ENCODE assay signal across 21 mouse cellular contexts in genomic region chr16:63225097-63225496, GRCm38 (mm10).
A peak's percentile ranks its signal among the peaks of the same experiment; 100 is the strongest.
DNase-seq lines count a peak whose midpoint lies in the region; ATAC-seq and TF ChIP-seq lines count a peak whose summit lies in the region.
"Had no signal": no experiment of that assay in that cellular context is flagged by ENCODE, and none has a peak within 500 bp of the region (broad histone marks: within the 10 kb centered on the region; RNA-seq: fewer than 3 reads in every experiment).

No protein-coding gene starts in this region.

- H3K9ac ChIP-seq in limb, embryonic 12.5 days (replicated peaks) = no peak overlapping the region
- no peak overlapping the region for H3K9ac ChIP-seq in limb, embryonic 13.5 days
- H3K9ac ChIP-seq in forebrain, postnatal 0 days = no peak overlapping the region
- H3K9ac ChIP-seq: embryonic facial prominence, embryonic 13.5 days; embryonic facial prominence, embryonic 15.5 days; forebrain, embryonic 12.5 days had no signal

- H3K9me3 ChIP-seq in limb, embryonic 12.5 days = no peaks in the 10 kb centered on the region
- no peaks in the 10 kb centered on the region for H3K9me3 ChIP-seq in limb, embryonic 10.5 days (replicated peaks)
- no peaks in the 10 kb centered on the region for H3K9me3 ChIP-seq in limb, embryonic 13.5 days
- no peaks in the 10 kb centered on the region for H3K9me3 ChIP-seq in forebrain, postnatal 0 days (ENCODE audit: low read length)
- H3K9me3 ChIP-seq: embryonic facial prominence, embryonic 13.5 days; embryonic facial prominence, embryonic 15.5 days; forebrain, embryonic 10.5 days; forebrain, embryonic 12.5 days had no signal

- no peak overlapping the region for H3K4me3 ChIP-seq in limb, embryonic 12.5 days (replicated peaks)
- no peak overlapping the region for H3K4me3 ChIP-seq in limb, embryonic 10.5 days
- no peak overlapping the region for H3K4me3 ChIP-seq in limb, embryonic 13.5 days
- H3K4me3 ChIP-seq in forebrain, postnatal 0 days (ENCODE audit: low read depth, low read length) = no peak overlapping the region
- H3K4me3 ChIP-seq: embryonic facial prominence, embryonic 13.5 days; embryonic facial prominence, embryonic 15.5 days; erythroblast, embryonic 14.5 days; forebrain, embryonic 10.5 days; forebrain, embryonic 12.5 days had no signal

- no peak overlapping the region for H3K27ac ChIP-seq in limb, embryonic 12.5 days
- H3K27ac ChIP-seq in limb, embryonic 10.5 days = no peak overlapping the region
- H3K27ac ChIP-seq in limb, embryonic 13.5 days = 0 out of 2 replicates have a peak overlapping the region, but pooled peaks have one; percentile 28
- no peak overlapping the region for H3K27ac ChIP-seq in forebrain, postnatal 0 days (ENCODE audit: low read depth, low read length)
- H3K27ac ChIP-seq: embryonic facial prominence, embryonic 13.5 days; embryonic facial prominence, embryonic 15.5 days; forebrain, embryonic 10.5 days; forebrain, embryonic 12.5 days had no signal

- ATAC-seq in limb, embryonic 12.5 days (ENCODE audit: insufficient number of reproducible peaks, insufficient read depth, low FRiP score, low TSS enrichment, low read depth) = peak; percentile 46; the same call in 1 of the 2 replicates
- ATAC-seq in limb, embryonic 13.5 days (ENCODE audit: low FRiP score, low read depth) = peak; percentile 58; the same call in 1 of the 2 replicates
- no peak for ATAC-seq in forebrain, postnatal 0 days
- ATAC-seq: forebrain, embryonic 14.5 days; forebrain, embryonic 16.5 days had no signal

- no peaks in the 10 kb centered on the region for H3K36me3 ChIP-seq in limb, embryonic 12.5 days
- no peaks in the 10 kb centered on the region for H3K36me3 ChIP-seq in limb, embryonic 10.5 days
- H3K36me3 ChIP-seq in limb, embryonic 13.5 days = no peaks in the 10 kb centered on the region
- no peaks in the 10 kb centered on the region for H3K36me3 ChIP-seq in forebrain, postnatal 0 days (ENCODE audit: insufficient read depth)
- H3K36me3 ChIP-seq: embryonic facial prominence, embryonic 13.5 days; embryonic facial prominence, embryonic 15.5 days; forebrain, embryonic 10.5 days; forebrain, embryonic 12.5 days had no signal

- peaks cover 12% of the 10 kb centered on the region for H3K4me1 ChIP-seq in limb, embryonic 12.5 days (replicated peaks)
- H3K4me1 ChIP-seq in limb, embryonic 10.5 days = peaks cover 10% of the 10 kb centered on the region
- H3K4me1 ChIP-seq in limb, embryonic 13.5 days = peaks cover 10% of the 10 kb centered on the region
- H3K4me1 ChIP-seq in forebrain, postnatal 0 days (ENCODE audit: insufficient read depth) = no peaks in the 10 kb centered on the region
- H3K4me1 ChIP-seq: embryonic facial prominence, embryonic 15.5 days had no signal

- H3K27me3 ChIP-seq in limb, embryonic 12.5 days = no peaks in the 10 kb centered on the region
- no peaks in the 10 kb centered on the region for H3K27me3 ChIP-seq in limb, embryonic 10.5 days (ENCODE audit: low read depth, poor library complexity, severe bottlenecking)
- H3K27me3 ChIP-seq in limb, embryonic 13.5 days = peaks cover 13% of the 10 kb centered on the region
- H3K27me3 ChIP-seq in forebrain, postnatal 0 days (ENCODE audit: insufficient read depth, low read length) = no peaks in the 10 kb centered on the region
- H3K27me3 ChIP-seq: embryonic facial prominence, embryonic 13.5 days; embryonic facial prominence, embryonic 15.5 days; forebrain, embryonic 12.5 days had no signal

- H3K4me2 ChIP-seq in limb, embryonic 12.5 days = no peak overlapping the region
- H3K4me2 ChIP-seq in limb, embryonic 13.5 days (replicated peaks) = no peak overlapping the region; the same call in 1 of the 2 replicates
- H3K4me2 ChIP-seq in forebrain, postnatal 0 days (ENCODE audit: low read depth) = no peak overlapping the region
- H3K4me2 ChIP-seq: embryonic facial prominence, embryonic 13.5 days; embryonic facial prominence, embryonic 15.5 days; forebrain, embryonic 12.5 days had no signal

- no peak for DNase-seq in limb, embryonic 10.5 days (ENCODE audit: low spot score)
- DNase-seq in urinary bladder, postnatal 4 days (ENCODE audit: low spot score in 2 of 2) = no peak
- DNase-seq in forebrain, postnatal 0 days = no peak
- DNase-seq: adrenal gland, adult 2 months; adrenal gland, postnatal 10 days; adrenal gland, postnatal 25 days; cerebellum, adult 11 months; cerebellum, adult 18-20 months; cerebellum, adult 8-10 months; cerebellum, adult 9-11 months; cerebellum, postnatal 14 days; cerebellum, postnatal 36 days had no signal

- WGBS in limb, embryonic 12.5 days = 35% methylated on average over 8 of the region's 8 CpGs
- 66% methylated on average over 8 of the region's 8 CpGs for WGBS in limb, embryonic 10.5 days
- 22% methylated on average over 8 of the region's 8 CpGs for WGBS in limb, embryonic 13.5 days
- WGBS in forebrain, postnatal 0 days = 68% methylated on average over 8 of the region's 8 CpGs

- TF ChIP-seq CTCF in forebrain, postnatal 0 days (IDR thresholded peaks at IDR 0.05; ENCODE audit: low read depth) = no peak
